Mouse (Mus musculus) c-Kit-positive CD71-positive TER-119-negative erythroid progenitor cells, embryonic 14.5 days (primary cell): Measurements from ENCODE around the gene Rpl32.
A peak's percentile ranks its signal among the peaks of the same experiment; 100 is the strongest.

Source experiments
- DNase-seq: peaks from one replicate; pipeline ENCODE4 v3.0.0-alpha.2; 2013; ENCODE audit warnings: low read depth

Rpl32 gene

DNA sequence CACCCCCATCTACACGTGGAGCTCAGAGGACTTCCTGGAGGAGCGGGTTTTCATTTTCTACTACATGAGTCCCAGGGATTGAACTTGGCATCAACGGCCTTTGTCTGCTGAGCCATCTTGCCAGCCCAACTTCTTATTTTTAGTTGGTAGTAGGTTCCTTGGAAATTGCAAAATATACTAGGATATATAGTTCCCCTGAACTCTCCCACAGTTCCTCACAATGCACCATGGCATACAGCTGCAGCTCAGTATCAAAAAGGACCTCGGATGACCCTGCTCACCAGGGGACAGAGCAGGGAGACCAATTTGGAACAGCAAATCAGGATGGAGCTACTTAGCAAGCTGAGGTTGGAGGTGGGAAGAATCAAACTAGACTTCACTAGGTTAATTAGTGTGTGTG lies 6.5 kb upstream of the Rpl32 start:
- no peak for DNase-seq

DNA sequence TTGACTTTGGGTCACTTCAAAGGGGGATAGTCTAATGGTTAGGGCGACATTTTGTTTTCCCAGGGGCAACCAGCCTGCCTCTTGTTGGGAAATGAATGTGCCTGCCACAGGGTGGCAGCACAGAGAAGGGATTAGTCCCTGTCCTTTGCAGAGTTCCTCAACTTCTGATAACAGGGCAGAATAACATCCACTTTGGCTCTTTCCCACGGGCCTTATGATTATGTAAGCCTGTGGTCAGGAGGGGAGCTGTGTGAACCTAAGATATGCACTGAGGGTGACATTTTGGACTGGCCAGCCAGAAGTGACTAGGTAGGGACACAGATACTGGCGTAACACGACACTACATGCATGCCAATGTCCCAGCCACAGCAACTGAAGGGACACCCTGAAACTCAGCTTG lies 5.6 kb upstream of the Rpl32 start:
- DNase-seq: peak; percentile 78

DNA sequence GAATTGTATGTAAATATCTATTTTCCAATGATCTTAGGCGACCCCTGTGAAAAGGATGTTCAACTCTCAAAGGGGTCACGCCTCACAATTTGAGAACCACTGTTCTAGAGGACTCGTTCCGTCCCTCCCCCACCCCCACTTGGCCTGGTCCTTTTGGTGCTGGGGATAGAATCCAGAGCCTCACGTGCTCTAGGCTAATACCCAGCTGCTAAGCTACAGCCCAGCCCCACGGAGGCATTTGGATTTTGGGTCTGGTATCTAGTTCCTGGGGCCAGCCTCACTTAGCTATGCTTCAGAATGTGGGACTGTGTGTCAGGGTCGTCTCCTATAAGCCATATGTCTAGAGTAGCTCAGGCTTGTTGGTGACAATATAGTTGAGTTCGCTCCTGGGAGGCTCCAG lies 3.1 kb upstream of the Rpl32 start:
- DNase-seq: no peak

DNA sequence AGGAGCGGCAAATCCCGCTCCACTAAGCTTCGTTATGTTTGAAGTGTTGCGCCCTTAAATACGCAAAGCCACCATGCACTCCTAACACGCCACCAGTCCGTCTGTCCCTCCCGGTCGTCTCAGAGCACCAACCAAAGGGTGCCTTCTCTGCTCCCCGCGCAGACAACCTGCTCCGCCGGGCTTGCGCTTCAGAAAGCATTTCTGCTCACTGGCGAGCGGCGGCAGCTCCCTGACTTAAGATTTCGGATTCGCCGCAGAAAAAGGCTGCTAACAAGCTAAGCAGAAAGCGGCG lies 405 bp downstream of the Rpl32 start:
- DNase-seq: no peak

DNA sequence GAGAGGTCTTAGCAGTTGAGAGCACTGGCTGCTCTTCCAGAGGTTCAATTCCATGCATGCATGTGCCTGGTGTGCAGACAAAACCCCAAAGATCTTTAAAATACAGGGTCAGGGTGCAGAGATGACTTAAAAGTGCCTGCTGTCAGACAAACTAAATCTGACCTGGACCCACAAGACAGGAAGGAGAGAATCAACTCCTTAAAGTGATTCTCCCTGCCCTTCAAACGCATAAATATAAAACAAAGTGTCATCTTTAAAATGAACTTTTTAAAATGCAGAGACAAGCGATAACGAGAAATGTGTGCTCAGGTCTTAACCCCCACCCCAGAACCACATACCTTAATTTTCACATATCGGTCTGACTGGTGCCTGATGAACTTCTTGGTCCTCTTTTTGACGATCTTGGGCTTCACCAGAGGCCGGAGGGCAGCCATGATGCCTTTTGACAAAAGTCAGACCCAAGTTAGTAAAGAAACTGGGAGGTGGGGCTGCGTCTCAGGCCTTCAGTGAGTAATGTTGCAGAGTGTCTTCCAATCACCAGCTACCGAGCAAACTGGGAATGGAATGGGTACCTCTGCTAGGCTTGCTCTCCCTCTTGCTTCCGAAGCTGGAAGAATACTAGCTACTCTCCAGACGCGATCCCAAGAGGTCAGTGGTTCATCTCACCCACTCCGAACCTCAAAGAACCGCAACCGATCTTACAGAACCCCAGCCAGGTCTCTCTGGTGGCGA lies 917 bp downstream of the Rpl32 start:
- no peak for DNase-seq

DNA sequence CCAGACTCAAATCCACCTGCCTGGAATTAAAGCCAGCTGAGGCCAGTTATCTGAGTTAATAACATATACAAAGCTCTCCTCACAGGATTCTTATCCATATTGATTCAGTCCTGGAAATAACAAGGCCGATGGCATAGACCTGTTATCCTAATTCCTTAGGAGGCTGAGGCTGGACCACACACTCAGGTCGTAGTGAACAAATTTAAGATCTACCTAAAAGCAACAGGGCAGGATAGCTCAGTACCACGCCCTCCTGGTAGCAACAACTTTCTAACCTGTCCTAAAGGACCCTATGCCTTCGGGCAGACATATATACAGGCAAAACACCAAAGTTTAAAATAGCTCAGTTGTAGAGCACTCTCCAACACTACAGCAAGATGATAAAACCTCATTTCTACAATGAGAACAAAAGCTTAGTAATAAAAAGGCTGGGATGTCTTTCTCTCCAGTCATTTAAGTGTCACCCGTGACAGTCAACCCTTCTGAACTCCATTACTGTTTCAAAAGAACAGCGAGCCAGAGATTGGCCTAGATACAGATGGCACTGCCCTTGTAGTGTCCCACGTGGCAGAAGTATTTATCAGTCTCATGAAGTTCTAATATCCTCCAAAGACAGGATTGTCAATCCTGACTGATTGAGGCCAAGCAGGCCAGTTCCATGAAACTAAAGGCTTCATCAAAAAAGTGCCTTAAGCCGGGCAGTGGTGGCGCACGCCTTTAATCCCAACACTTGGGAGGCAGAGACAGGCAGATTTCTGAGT lies 3.9 kb downstream of the Rpl32 start:
- no peak for DNase-seq

DNA sequence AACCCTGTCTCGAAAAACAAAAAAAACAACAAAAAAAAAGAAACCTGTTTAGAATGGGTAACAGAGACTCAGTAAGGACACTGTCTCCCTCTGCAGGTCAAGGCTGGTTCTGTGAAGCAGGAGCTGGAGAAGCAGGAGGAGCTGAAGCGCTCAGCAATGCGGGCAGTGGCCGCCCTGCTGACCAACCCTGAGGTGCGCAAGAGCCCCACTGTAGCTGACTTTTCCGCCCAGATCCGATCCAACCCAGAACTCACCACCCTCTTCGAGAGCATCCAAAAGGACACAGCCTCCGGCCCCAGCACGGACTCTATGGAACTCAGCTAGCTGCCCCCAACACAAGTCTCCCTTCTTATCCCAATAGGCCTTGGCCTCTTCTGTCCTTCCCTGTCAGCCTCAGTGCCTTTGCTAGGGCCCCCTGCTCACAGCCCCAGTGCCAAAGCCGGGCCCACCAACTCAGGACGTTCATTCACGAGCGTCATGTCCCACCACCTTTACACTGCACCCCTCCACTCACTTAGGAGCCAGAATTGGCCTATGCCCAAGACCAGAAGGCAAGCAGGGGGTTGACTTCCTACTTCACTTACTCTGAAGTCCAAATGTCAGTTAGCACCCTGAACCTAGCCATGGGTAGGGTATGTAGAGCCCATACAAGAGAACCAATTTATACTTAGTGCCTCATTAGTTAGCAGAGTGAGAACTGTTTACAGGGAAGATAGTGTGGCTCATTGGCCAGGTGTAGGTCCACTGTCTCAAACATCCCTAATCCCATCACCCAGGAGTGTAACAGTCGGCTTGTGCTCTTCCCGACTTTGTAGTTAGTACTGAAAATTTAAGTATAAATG lies 4.8 kb downstream of the Rpl32 start:
- DNase-seq: peak; percentile 63

DNA sequence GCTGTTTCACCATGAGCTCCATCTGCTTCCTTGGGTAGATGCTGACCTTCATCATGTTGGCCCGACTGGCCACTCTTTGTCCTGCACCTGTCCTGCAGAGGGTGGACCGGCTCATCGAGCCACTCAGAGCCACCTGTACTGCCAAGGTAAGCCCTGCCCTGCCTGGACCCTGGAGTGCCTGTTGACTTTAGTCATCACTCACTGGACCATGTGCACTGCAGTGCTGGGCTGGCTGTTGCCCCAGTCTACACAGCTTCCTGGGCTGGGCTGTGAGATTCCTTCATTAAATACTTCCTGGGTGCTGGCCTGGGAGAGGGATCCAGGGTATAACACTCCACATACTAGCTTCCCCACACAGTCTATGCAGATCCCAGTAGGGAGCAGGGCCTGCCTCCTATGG lies 6.7 kb downstream of the Rpl32 start:
- DNase-seq: no peak

DNA sequence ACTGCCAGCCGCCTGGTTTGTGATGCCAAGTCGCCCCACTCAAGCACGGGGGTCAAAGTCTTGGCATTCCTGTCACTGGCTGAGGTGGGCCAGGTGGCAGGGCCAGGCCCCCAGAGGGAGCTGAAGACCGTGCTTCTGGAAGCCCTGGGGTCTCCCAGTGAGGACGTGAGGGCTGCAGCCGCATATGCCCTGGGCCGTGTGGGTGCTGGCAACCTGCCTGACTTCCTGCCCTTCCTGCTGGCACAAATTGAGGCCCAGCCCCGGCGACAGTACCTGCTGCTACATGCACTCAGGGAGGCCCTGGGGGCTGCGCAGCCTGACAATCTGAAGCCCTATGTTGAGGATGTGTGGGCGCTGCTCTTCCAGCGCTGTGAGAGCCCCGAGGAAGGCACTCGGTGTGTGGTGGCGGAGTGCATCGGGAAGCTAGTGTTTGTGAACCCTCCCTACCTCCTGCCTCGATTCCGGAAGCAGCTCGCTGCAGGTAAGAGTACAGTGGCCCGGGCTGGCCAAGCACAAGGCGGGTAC lies 15.8 kb downstream of the Rpl32 start:
- no peak for DNase-seq

DNA sequence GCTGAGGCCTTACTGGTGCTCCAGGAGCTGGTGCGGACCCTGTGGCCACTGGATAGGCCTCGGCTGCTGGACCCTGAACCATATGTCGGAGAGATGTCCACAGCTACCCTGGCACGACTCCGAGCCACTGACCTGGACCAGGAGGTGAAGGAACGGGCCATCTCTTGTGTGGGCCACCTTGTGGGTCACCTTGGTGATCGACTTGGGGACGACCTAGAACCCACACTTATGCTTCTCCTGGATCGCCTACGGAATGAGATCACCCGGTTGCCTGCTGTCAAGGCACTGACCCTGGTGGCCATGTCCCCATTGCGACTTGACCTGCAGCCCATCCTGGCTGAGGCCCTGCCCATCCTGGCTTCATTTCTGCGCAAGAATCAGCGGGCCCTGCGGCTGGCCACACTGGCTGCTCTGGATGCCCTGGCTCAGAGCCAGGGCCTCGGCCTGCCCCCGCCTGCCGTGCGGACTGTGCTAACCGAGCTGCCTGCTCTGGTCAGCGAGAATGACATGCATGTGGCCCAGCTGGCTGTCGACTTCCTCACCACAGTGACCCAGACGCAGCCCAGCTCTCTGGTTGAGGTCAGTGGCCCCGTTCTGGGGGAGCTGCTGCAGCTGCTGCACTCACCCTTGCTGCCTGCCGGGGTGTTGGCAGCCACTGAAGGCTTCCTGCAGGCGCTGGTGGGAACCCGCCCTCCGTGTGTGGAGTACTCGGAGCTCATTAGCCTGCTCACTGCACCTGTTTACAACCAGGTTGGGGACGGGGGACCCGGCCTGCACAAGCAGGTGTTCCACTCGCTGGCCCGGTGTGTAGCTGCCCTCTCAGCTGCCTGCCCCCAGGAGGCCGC lies 16.5 kb downstream of the Rpl32 start:
- no peak for DNase-seq

DNA sequence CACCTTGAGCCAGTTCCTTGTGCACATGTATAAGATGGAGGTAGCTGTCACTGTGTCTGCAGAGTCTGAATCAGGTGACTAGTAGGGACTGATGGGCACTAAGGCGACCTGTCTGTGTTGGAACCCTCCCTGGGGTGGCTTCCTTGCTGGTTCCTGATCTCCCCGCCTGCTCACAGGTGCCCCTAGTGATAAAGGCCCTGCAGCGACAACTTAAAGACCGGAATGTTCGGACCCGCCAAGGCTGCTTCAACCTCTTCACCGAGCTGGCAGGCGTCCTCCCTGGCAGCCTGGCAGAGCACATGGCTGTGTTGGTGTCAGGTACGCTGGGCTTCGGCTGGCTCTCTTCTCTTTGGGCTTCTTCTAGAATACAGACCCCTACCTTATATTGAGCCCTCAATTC lies 17.5 kb downstream of the Rpl32 start:
- DNase-seq: no peak

DNA sequence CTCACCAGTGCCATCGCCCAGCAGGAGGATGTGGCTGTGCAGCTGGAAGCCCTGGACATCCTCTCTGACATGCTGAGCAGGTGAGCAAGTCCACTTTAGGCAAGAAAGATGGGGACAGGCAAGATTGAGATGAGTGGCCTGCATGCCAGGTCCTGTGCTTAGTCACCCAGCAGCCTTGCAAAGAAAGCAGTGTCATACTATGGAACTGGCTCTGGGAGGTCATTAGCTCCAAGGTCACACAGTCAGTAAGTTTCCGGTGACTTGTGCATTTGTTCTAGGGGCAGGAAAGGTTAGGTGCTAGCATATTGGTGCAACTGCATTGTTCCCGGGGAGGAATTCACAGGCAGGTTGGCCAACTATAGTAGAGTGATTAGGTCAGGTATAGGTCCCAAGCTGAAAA lies 25.8 kb downstream of the Rpl32 start:
- no peak for DNase-seq

DNA sequence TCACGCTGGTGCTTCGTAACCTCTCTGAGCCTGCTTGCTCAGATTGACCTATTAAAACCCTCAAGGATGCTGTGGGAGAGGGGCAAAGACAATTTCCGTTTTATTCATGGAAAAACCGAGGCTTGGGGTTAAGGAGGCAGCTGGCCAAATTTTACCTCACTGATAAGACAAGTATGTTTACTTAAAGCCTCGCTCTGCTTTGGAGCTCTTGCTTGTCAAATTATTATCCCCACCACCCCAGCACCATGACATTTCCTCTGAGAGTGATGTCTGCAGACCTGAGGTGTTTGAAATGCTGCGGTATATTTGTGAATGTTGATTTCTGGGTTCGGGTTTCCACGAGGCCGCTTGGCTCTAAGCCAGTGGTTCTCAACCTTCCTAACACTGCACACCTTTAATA lies 32.2 kb downstream of the Rpl32 start:
- DNase-seq: no peak

DNA sequence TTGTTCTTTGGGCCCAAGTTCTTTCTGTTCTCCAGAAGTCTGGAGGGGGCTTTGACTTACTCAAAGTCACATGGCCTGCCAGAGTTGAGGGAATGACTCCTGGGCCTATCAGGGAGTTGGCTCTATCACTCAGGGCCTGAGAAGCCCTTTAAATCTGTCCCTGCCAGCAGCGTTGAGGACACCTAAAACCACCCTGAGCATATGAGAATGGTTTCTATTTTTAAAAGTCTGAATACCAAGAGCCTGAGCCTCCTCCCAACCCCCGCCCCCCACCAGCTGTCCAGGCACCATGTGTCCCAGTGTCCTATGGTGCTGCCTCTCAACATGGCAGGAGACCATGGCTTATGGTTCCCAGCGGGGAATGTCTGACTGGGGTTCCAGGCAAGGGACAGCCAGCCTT lies 32.7 kb downstream of the Rpl32 start:
- DNase-seq: no peak

DNA sequence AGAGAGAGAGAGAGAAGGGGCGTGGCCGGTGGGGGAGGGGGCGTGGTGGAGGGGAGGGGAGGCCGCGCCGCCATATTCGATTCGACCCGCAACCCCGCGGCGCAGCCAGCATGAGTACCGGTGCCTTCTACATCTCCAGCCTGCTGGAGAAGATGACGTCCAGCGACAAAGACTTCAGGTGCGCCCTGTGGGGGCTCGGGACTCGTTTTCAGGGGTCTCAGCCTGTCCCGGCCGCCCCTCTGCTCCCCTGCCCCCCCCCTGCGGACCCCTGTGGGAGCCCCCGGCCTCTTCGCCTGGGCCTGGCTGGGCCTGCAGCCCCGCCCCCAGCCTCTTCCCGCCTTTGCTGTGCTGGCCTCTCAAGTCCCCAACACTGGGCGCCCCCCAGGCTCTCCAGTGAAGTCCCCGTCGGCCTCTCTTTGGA lies 34.0 kb downstream of the Rpl32 start, which contains the start of gene Cand2:
TSS of gene Cand2 (plus strand) at position 38 of the 421 bp plus-strand sequence.
- DNase-seq: no peak

DNA sequence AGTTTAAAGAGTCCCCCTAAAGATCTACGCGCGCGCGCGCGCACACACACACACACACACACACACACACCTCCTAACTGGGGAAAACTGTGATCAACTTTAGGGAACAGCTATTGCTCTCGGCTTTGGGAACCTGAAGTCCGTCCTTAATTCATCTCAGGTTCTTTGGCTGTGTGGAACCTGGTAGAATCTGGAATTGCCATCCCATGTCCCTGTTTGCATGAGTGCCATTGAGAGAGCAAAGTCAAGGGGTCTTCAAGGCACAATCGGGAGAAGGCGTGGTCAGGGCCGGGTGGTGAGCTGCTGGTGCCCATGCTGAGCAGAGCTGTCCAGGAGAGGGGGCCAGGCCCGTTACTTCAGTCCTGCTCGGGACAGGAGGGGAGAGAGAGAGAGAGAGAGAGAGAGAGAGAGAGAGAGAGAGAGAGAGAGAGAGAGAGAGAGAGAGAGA lies 34.6 kb downstream of the Rpl32 start:
- DNase-seq: no peak

DNA sequence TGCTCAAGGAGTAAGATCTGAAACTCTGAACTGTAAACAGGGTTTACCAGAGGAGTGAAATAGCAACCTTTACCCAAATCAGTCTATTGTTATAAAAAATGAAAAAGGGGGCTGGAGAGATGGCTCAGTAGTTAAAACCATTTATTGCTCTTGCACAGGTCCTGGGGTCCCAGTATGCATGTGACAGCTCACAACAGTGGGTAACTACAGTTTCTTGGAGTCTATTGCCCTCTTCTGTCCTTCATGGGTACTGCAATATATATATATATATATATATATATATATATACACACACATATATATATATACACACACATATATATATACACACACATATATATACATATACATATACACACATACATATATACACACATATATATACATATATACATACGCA lies 35.9 kb downstream of the Rpl32 start:
- no peak for DNase-seq

DNA sequence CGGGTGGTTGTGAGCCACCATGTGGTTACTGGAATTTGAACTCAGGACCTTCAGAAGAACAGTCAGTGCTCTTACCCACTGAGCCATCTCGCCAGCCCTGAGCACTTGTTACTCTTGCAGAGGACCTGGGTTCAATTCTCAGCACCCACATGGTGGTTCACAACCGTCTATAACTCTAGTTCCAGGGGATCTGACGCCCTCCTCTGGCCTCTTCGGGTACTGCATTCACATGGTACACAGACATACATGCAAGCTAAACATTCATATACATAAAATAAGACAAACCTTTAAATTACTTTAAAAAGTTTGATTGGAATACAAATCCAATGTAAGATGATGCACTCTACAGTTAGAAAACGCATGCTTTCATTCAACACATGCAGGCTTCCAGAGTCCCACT lies 36.3 kb downstream of the Rpl32 start:
- DNase-seq: no peak

DNA sequence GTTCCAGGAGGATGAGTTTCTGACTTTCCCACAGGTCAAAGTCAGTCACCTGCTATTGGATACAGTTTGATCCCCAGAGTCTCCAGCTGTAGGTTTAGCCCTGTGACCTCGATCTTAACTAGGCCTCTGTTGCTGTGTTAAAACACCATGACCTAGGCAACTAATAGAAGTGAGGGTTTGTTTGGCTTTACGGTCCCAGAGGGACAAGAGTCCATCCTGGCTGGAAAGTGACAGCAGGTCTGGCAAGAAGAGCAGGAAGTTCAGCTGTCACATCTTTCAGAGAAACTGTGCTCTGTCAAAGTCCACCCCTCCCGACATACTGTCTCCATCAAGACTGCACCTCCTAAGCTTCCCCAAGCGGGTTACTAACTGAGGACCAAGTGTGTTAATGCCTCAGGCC lies 37.7 kb downstream of the Rpl32 start:
- DNase-seq: no peak

DNA sequence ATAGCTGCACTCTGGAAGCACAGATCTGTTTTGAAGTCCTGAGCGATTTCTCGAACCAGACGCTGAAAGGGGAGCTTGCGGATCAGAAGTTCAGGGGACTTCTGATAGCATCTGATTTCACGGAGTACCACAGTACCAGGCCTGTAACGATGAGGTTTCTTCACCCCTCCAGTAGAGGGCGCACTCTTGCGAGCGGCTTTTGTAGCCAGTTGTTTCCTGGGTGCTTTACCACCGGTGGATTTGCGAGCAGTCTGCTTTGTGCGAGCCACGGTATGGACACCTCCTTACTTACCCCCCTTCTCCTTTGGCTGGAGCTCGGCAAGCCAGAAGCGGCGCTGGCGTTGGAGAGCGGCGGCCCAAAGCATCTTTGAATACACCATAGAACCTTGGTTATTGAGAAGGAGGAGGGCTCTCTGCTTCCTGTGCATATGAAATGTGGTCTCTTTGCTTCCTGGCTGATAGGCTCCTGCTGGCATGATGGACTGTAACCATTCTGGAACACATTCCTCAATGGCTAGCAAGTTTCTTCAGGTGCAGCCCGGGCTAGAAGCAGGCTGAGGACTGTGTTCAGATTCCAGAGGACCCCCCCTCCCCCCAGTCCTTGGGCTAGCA lies 38.4 kb downstream of the Rpl32 start:
- DNase-seq: no peak

DNA sequence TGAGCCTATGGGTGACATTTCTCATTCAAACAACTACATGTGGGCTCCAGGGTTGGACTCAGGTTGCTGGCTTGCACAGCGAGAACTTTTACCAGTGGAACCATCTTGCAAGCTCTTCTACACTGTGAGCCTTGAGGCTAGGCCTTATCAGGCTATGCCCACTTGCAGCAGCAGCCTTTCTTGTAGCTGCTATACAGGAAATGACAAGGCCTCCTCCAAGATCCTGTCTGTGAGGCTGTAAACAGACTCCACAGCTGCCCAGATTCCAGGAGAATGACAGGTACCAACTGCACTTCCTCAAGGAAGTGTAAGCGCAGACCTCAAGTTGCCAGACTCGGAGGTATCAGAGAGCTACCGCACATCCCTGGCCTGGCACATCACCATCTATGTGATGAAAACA lies 40.3 kb downstream of the Rpl32 start:
- no peak for DNase-seq
